7 mouse cellular contexts compared by ENCODE assay signal in the genomic region with DNA sequence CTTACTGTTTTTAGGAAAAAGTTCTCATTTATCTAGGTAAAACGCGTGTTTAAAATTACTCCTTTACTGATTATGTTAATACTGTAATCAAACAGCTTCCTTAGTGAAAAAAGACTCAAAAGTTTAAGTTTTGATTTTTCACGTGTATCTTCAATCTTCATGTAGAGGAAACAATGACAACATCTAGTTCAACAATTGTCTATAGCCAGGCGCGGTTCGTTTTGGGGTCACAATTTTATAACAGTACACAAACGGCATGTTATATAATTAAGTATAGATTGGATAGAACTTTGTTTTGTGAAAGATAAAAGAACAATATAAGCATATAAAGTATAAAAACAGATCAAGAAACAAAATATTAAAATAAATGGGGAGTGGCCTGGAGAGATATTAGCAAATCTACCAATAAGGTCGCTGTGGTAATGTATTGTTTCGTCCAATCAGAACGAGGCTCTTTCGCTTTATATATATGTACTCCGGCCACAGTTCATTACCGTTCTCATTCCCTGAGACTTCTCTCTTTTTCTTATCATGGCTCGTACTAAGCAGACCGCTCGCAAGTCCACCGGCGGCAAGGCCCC. TPM values are rescaled to one million over a fixed set of nuclear protein-coding genes. Genes with fewer than 3 reads are reported as not detected.
A peak's percentile ranks its signal among the peaks of the same experiment; 100 is the strongest.
DNase-seq lines count a peak whose midpoint lies in the region; ATAC-seq and TF ChIP-seq lines count a peak whose summit lies in the region.

A gene (plus strand): TSS at position 493 of the 581 bp plus-strand sequence.

- dilution Hi-C loops in CH12.LX (cut with MboI; ENCODE audit: extremely low pct_ligation_motif_present, extremely low pct_unique_long_range_greater_than_20kb, low sequenced_read_pairs) = no loop called here

- WGBS in hindbrain, embryonic 10.5 days = under 1% methylated on average over 18 of the region's 18 CpGs

- H3K4me3 ChIP-seq in CH12.LX (replicated peaks in 1 of 3; ENCODE audit: low read depth in 2 of 3, low read length in 2 of 3, poor library complexity in 1 of 3) = peak within 1 kb of the TSS; percentile 19 to 69 (median 46)
- peak within 1 kb of the TSS; percentile 76 for H3K4me3 ChIP-seq in erythroblast, embryonic 14.5 days (replicated peaks)
- H3K4me3 ChIP-seq in hindbrain, embryonic 10.5 days = peak within 1 kb of the TSS; percentile 62

- H3K27ac ChIP-seq in CH12.LX (ENCODE audit: insufficient read depth, low read depth) = peak within 1 kb of the TSS; percentile 87
- H3K27ac ChIP-seq in hindbrain, embryonic 10.5 days = peak within 1 kb of the TSS; percentile 93

- H3K36me3 ChIP-seq in CH12.LX (replicated peaks in 1 of 2; ENCODE audit: control insufficient read depth in 1 of 2, insufficient read depth in 1 of 2, low read length in 1 of 2) = no peaks in the 10 kb centered on the region
- peaks cover 11% of the 10 kb centered on the region for H3K36me3 ChIP-seq in erythroblast, embryonic 14.5 days (ENCODE audit: control insufficient read depth)
- no peaks in the 10 kb centered on the region for H3K36me3 ChIP-seq in hindbrain, embryonic 10.5 days

- TF ChIP-seq RAD21 in CH12.LX (IDR thresholded peaks at IDR 0.05; ENCODE audit: low read depth, low read length) = no peak

- H3K27me3 ChIP-seq in CH12.LX (replicated peaks) = no peaks in the 10 kb centered on the region
- no peaks in the 10 kb centered on the region for H3K27me3 ChIP-seq in erythroblast, embryonic 14.5 days (ENCODE audit: control insufficient read depth)
- H3K27me3 ChIP-seq in hindbrain, embryonic 10.5 days (ENCODE audit: insufficient read depth, poor library complexity, severe bottlenecking) = no peaks in the 10 kb centered on the region

- DNase-seq in CH12.LX (ENCODE audit: extremely low read depth) (peak; percentile 92), NIH3T3 (ENCODE audit: low read depth) (peak; percentile 84)
- DNase-seq in hindbrain, embryonic 10.5 days (ENCODE audit: low spot score) = peak; percentile 62
- DNase-seq in left cerebral cortex, postnatal 25 days (ENCODE audit: low spot score in 2 of 2) = peak; percentile 75 to 88
- peak; percentile 76 to 87 for DNase-seq in spleen, postnatal 36 days (ENCODE audit: low spot score in 2 of 2)

- no peaks in the 10 kb centered on the region for H3K9me3 ChIP-seq in CH12.LX (replicated peaks; ENCODE audit: low read length)
- H3K9me3 ChIP-seq in erythroblast, embryonic 14.5 days (ENCODE audit: control insufficient read depth, low read length) = no peaks in the 10 kb centered on the region
- no peaks in the 10 kb centered on the region for H3K9me3 ChIP-seq in hindbrain, embryonic 10.5 days

- TF ChIP-seq CTCF in CH12.LX (conservative IDR thresholded peaks at IDR 0.05 in 1 of 2, IDR thresholded peaks at IDR 0.05 in 1 of 2; ENCODE audit: low read depth in 2 of 2, low read length in 2 of 2) = no peak

- peak within 1 kb of the TSS; percentile 58 for H3K4me2 ChIP-seq in CH12.LX (ENCODE audit: insufficient read depth, low read depth, poor library complexity, severe bottlenecking)

- no peaks in the 10 kb centered on the region for H3K79me2 ChIP-seq in CH12.LX (replicated peaks; ENCODE audit: control insufficient read depth, extremely low read depth, insufficient read depth, poor library complexity, severe bottlenecking)

- peak; percentile 48 for ATAC-seq in megakaryocyte-erythroid progenitor cell, adult 5-6 weeks (replicated peaks; ENCODE audit: low FRiP score, low TSS enrichment, poor library complexity, severe bottlenecking)

- intact Hi-C loops in left cerebral cortex, postnatal 25 days (cut with DNase I) = loop anchor here (2.0 to 5.0 kb wide), 2 partner anchors 182 to 1859 kb away; a partner anchor contains a TSS

- no peak; the same call in 1 of the 2 replicates for TF ChIP-seq POLR2A in CH12.LX (IDR thresholded peaks at IDR 0.05; ENCODE audit: low read depth, low read length)

- in situ Hi-C loops in CH12.LX (cut with MboI; ENCODE audit: low pct_ligation_motif_present, low pct_unique_long_range_greater_than_20kb, low sequenced_read_pairs) = no loop called here

- H3K4me1 ChIP-seq in CH12.LX (ENCODE audit: control insufficient read depth in 1 of 2, insufficient read depth in 2 of 2) = peaks cover 0 to 15% of the 10 kb centered on the region in 2 experiments; a peak in 2 of 4 replicates
- H3K4me1 ChIP-seq in erythroblast, embryonic 14.5 days (ENCODE audit: control insufficient read depth) = peaks cover 39% of the 10 kb centered on the region
- peaks cover 33% of the 10 kb centered on the region for H3K4me1 ChIP-seq in hindbrain, embryonic 10.5 days (replicated peaks)

- peak within 1 kb of the TSS; percentile 88 for H3K9ac ChIP-seq in CH12.LX (ENCODE audit: insufficient read depth, low read depth)

- no peak for TF ChIP-seq EP300 in CH12.LX (IDR thresholded peaks at IDR 0.05; ENCODE audit: low read length)

TF ChIP-seq in CH12.LX, 34 proteins besides CTCF, POLR2A, EP300 and RAD21:
- peak; percentile 95 for TF ChIP-seq NELFE (IDR thresholded peaks at IDR 0.05; ENCODE audit: low read depth, low read length)
- no peak for TF ChIP-seq ZKSCAN1 (IDR thresholded peaks at IDR 0.05; ENCODE audit: borderline replicate concordance, low read depth, low read length)
- no peak for TF ChIP-seq ELF1 (IDR thresholded peaks at IDR 0.05; ENCODE audit: low read depth, low read length)
- TF ChIP-seq JUN (IDR thresholded peaks at IDR 0.05; ENCODE audit: insufficient read depth, low read depth, low read length) = peak; percentile 15; the same call in 1 of the 2 replicates
- TF ChIP-seq ZMIZ1 (IDR thresholded peaks at IDR 0.05; ENCODE audit: low read depth, low read length) = peak; percentile 97
- TF ChIP-seq POLR2AphosphoS2 (IDR thresholded peaks at IDR 0.05; ENCODE audit: low read depth, low read length) = peak; percentile 5; the same call in 1 of the 2 replicates
- TF ChIP-seq MAX (IDR thresholded peaks at IDR 0.05; ENCODE audit: low read length) = no peak
- TF ChIP-seq JUND (conservative IDR thresholded peaks at IDR 0.05; ENCODE audit: low read depth, low read length) = peak; percentile 62; the same call in 1 of the 2 replicates
- no peak for TF ChIP-seq USF2 (conservative IDR thresholded peaks at IDR 0.05; ENCODE audit: low read depth, low read length)
- TF ChIP-seq TBP (conservative IDR thresholded peaks at IDR 0.05; ENCODE audit: low read depth, low read length) = peak; percentile 99
- no peak for TF ChIP-seq SMC3 (IDR thresholded peaks at IDR 0.05; ENCODE audit: low read depth, low read length)
- peak; percentile 26; the same call in 1 of the 2 replicates for TF ChIP-seq BHLHE40 (IDR thresholded peaks at IDR 0.05; ENCODE audit: low read depth, low read length)
- TF ChIP-seq MYC (IDR thresholded peaks at IDR 0.05; ENCODE audit: low read depth, low read length) = peak; percentile 79; the same call in 1 of the 2 replicates
- TF ChIP-seq ETS1 (conservative IDR thresholded peaks at IDR 0.05; ENCODE audit: low read depth, low read length) = no peak
- 0 out of 2 replicates have a peak, but pooled peaks have one; percentile 51 for TF ChIP-seq MXI1 (IDR thresholded peaks at IDR 0.05; ENCODE audit: low read depth, low read length)
- 0 out of 2 replicates have a peak, but pooled peaks have one; percentile 24 for TF ChIP-seq ZNF384 (IDR thresholded peaks at IDR 0.05; ENCODE audit: low read depth, low read length)
- TF ChIP-seq MEF2A (IDR thresholded peaks at IDR 0.05; ENCODE audit: borderline replicate concordance, low read depth, low read length) = no peak
- peak; percentile 55 for TF ChIP-seq TCF12 (IDR thresholded peaks at IDR 0.05; ENCODE audit: low read depth, low read length)
- TF ChIP-seq CHD1 (IDR thresholded peaks at IDR 0.05; ENCODE audit: low read depth, low read length) = no peak

RNA-seq across cellular contexts. Expression of the gene that starts here (rescaled TPM):
- total RNA-seq in CH12.LX (2012; rRNA removed) (164 and 182 TPM in 2 replicates), CH12.LX (2014; rRNA removed) (10.3 and 13.5 TPM in 2 replicates)
- polyA plus RNA-seq in CH12.LX (2012; ENCODE audit: insufficient read length, low read depth) = 0.65 and 0.94 TPM in 2 replicates
- 1.6 and 4.7 TPM in 2 replicates for polyA plus RNA-seq in erythroblast, embryonic 14.5 days (2012)
- polyA plus RNA-seq in hindbrain, embryonic 10.5 days (2016; fragmentation: Nextera tagmentation; extraction: Ambion mirVana) = 4.8 and 10.9 TPM in 2 replicates
- 10 to 100 TPM in 1 of 2 experiments, 1 to 10 TPM in 1; 7.2 to 10.5 TPM for total RNA-seq in left cerebral cortex, postnatal 25 days (2021)
- total RNA-seq in megakaryocyte-erythroid progenitor cell, adult 5-6 weeks (2014; fragmentation: Nextera tagmentation) = 123 and 185 TPM in 2 replicates
- total RNA-seq in megakaryocyte-erythroid progenitor cell, adult 5-6 weeks (2017) = 84.0 and 189 TPM in 2 replicates

Comparison
In these comparisons a context has a peak if more than half of its experiments do, and no peak if none do; other contexts are left out.
1. Peak in every context shown above with its lines: DNase-seq, ATAC-seq, H3K4me3 ChIP-seq and H3K27ac ChIP-seq.